Mouse (Mus musculus) heart, postnatal 0 days (tissue): ENCODE measurements at regions not wholly inside any gene's neighbourhood (a gene's known extent, or its start where the extent isn't known, plus 50 kb on each side); places are given as distances from the start of the nearest gene placed in this dataset.

ENCODE experiments used
- CTCF ChIP-seq: IDR thresholded peaks from 2 replicates; pipeline ENCODE4 v1.5.1; 2016; ENCODE audit warnings: antibody characterized with exemption, control low read depth, low read depth
- EP300 ChIP-seq: IDR thresholded peaks from 2 replicates; pipeline ENCODE4 v1.6.1; 2016; ENCODE audit warnings: antibody characterized with exemption, low read depth

DNA sequence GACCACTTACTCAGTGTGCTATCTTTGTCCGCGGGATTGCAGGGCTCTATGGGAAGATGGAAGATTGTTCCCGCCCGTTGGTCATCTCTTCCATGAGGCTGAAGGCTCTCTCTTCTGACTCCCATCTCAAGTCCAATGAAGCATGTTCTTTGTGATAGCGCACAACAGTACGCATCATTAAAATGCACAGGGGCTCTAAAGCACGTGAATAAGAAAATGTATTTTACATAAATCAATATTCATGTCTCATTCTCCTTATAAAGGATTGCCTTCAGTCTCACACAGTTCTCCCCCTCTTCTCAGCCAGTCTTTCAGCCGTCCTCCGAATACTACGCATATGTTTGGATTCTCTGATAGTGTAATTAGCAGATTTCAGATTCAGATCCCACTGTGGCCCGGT is 420.4 kb downstream of the Cdh26 start:
- TF ChIP-seq CTCF (no peak), EP300 (no peak)
